In genomic region chr6:97278014-97278787, GRCm38 (mm10) we compare ENCODE assay signal across 8 mouse cellular contexts. TPM values are rescaled to one million over a fixed set of nuclear protein-coding genes. Genes with fewer than 3 reads are reported as not detected.
DNase-seq lines count a peak whose midpoint lies in the region; ATAC-seq and TF ChIP-seq lines count a peak whose summit lies in the region.

No protein-coding gene starts in this region.

- peak overlapping the region; percentile 20; the same call in 1 of the 2 replicates for H3K9ac ChIP-seq in forebrain, embryonic 11.5 days (ENCODE audit: low read length)
- H3K9ac ChIP-seq in heart, postnatal 0 days (replicated peaks; ENCODE audit: low read depth, low read length) = peak overlapping the region; percentile 40
- H3K9ac ChIP-seq in liver, embryonic 15.5 days = no peak overlapping the region
- H3K9ac ChIP-seq in neural tube, embryonic 12.5 days = no peak overlapping the region
- H3K9ac ChIP-seq in stomach, postnatal 0 days (ENCODE audit: low read length) = no peak overlapping the region

- H3K9me3 ChIP-seq in forebrain, embryonic 11.5 days (ENCODE audit: control insufficient read depth, low read length) = no peaks in the 10 kb centered on the region
- no peaks in the 10 kb centered on the region for H3K9me3 ChIP-seq in heart, postnatal 0 days (replicated peaks; ENCODE audit: control insufficient read depth, low read length)
- H3K9me3 ChIP-seq in liver, embryonic 15.5 days (replicated peaks) = no peaks in the 10 kb centered on the region
- H3K9me3 ChIP-seq in neural tube, embryonic 12.5 days = no peaks in the 10 kb centered on the region
- H3K9me3 ChIP-seq in stomach, postnatal 0 days (ENCODE audit: control insufficient read depth, low read length) = no peaks in the 10 kb centered on the region

- H3K27ac ChIP-seq in brown adipose tissue, adult 24 weeks (replicated peaks; ENCODE audit: low read depth, low read length) = no peak overlapping the region
- H3K27ac ChIP-seq in forebrain, embryonic 11.5 days (ENCODE audit: low read depth, low read length) = no peak overlapping the region
- H3K27ac ChIP-seq in heart, postnatal 0 days (ENCODE audit: low read depth) = peak overlapping the region; percentile 41; the same call in 1 of the 2 replicates
- no peak overlapping the region for H3K27ac ChIP-seq in liver, embryonic 15.5 days (replicated peaks)
- no peak overlapping the region for H3K27ac ChIP-seq in neural tube, embryonic 12.5 days
- peak overlapping the region; percentile 42; the same call in 1 of the 2 replicates for H3K27ac ChIP-seq in stomach, postnatal 0 days (replicated peaks)

- DNase-seq in CD4-positive, CD25-positive, alpha-beta regulatory T cell, adult 2 months (ENCODE audit: low read depth, low spot score) = peak; percentile 82
- peak; percentile 83 for DNase-seq in forebrain, embryonic 11.5 days (ENCODE audit: low spot score)
- peak; percentile 89 for DNase-seq in heart, postnatal 0 days (ENCODE audit: low spot score)
- DNase-seq in kidney, postnatal 36 days = peak; percentile 88 to 89
- DNase-seq in stomach, postnatal 0 days (ENCODE audit: low spot score) = peak; percentile 84

- WGBS in forebrain, embryonic 11.5 days = 1% methylated on average over 19 of the region's 19 CpGs
- 6% methylated on average over 19 of the region's 19 CpGs for WGBS in heart, postnatal 0 days
- 3% methylated on average over 19 of the region's 19 CpGs for WGBS in liver, embryonic 15.5 days (ENCODE audit: insufficient replicate concordance)
- WGBS in neural tube, embryonic 12.5 days = 5% methylated on average over 19 of the region's 19 CpGs
- 5% methylated on average over 19 of the region's 19 CpGs for WGBS in stomach, postnatal 0 days

- H3K4me1 ChIP-seq in brown adipose tissue, adult 24 weeks (ENCODE audit: control insufficient read depth, insufficient read depth, insufficient read length, low read length) = no peaks in the 10 kb centered on the region
- H3K4me1 ChIP-seq in forebrain, embryonic 11.5 days (replicated peaks; ENCODE audit: control insufficient read depth, insufficient read depth, low read length) = peaks cover 5% of the 10 kb centered on the region; the same call in 1 of the 2 replicates
- H3K4me1 ChIP-seq in heart, postnatal 0 days (ENCODE audit: control insufficient read depth, insufficient read depth) = peaks cover 18% of the 10 kb centered on the region
- no peaks in the 10 kb centered on the region for H3K4me1 ChIP-seq in liver, embryonic 15.5 days (replicated peaks)
- H3K4me1 ChIP-seq in neural tube, embryonic 12.5 days = peaks cover 14% of the 10 kb centered on the region
- H3K4me1 ChIP-seq in stomach, postnatal 0 days (replicated peaks; ENCODE audit: control insufficient read depth, insufficient read depth) = no peaks in the 10 kb centered on the region

- H3K4me2 ChIP-seq in forebrain, embryonic 11.5 days (ENCODE audit: low read depth, low read length, severe bottlenecking) = peak overlapping the region; percentile 28; the same call in 1 of the 2 replicates
- peak overlapping the region; percentile 74 for H3K4me2 ChIP-seq in heart, postnatal 0 days (ENCODE audit: low read depth, low read length)
- peak overlapping the region; percentile 68 for H3K4me2 ChIP-seq in liver, embryonic 15.5 days
- H3K4me2 ChIP-seq in neural tube, embryonic 12.5 days (replicated peaks) = peak overlapping the region; percentile 52
- peak overlapping the region; percentile 53 for H3K4me2 ChIP-seq in stomach, postnatal 0 days (replicated peaks; ENCODE audit: low read depth)

- ATAC-seq in forebrain, embryonic 11.5 days (replicated peaks; ENCODE audit: low FRiP score) = peak; percentile 73
- peak; percentile 77 for ATAC-seq in heart, postnatal 0 days (ENCODE audit: insufficient read depth, low read depth)
- peak; percentile 44; the same call in 1 of the 2 replicates for ATAC-seq in liver, embryonic 15.5 days (ENCODE audit: insufficient read depth)
- ATAC-seq in neural tube, embryonic 12.5 days (ENCODE audit: low FRiP score, low read depth) = peak; percentile 61; the same call in 1 of the 2 replicates
- ATAC-seq in stomach, postnatal 0 days (ENCODE audit: low FRiP score, low TSS enrichment) = peak; percentile 83

- peak; percentile 84 for TF ChIP-seq CTCF in heart, postnatal 0 days (IDR thresholded peaks at IDR 0.05; ENCODE audit: low read depth)
- peak; percentile 94 for TF ChIP-seq CTCF in stomach, postnatal 0 days (IDR thresholded peaks at IDR 0.05; ENCODE audit: low read depth)

- H3K36me3 ChIP-seq in forebrain, embryonic 11.5 days (ENCODE audit: control insufficient read depth, insufficient read depth, low read length) = no peaks in the 10 kb centered on the region
- no peaks in the 10 kb centered on the region for H3K36me3 ChIP-seq in heart, postnatal 0 days (replicated peaks; ENCODE audit: control insufficient read depth, insufficient read depth, low read length)
- no peaks in the 10 kb centered on the region for H3K36me3 ChIP-seq in liver, embryonic 15.5 days (replicated peaks)
- no peaks in the 10 kb centered on the region for H3K36me3 ChIP-seq in neural tube, embryonic 12.5 days
- no peaks in the 10 kb centered on the region for H3K36me3 ChIP-seq in stomach, postnatal 0 days (ENCODE audit: control insufficient read depth, insufficient read depth, low read length)

- peak overlapping the region; percentile 35 for H3K4me3 ChIP-seq in brown adipose tissue, adult 24 weeks (ENCODE audit: insufficient read depth, low read depth, low read length)
- no peak overlapping the region for H3K4me3 ChIP-seq in forebrain, embryonic 11.5 days (ENCODE audit: low read depth, low read length)
- peak overlapping the region; percentile 43 for H3K4me3 ChIP-seq in heart, postnatal 0 days (ENCODE audit: low read depth, low read length)
- peak overlapping the region; percentile 28 for H3K4me3 ChIP-seq in liver, embryonic 15.5 days (replicated peaks)
- H3K4me3 ChIP-seq in neural tube, embryonic 12.5 days = no peak overlapping the region
- peak overlapping the region; percentile 21 for H3K4me3 ChIP-seq in stomach, postnatal 0 days (ENCODE audit: low read depth, low read length)

- TF ChIP-seq EP300 in heart, postnatal 0 days (IDR thresholded peaks at IDR 0.05; ENCODE audit: low read depth) = no peak; the same call in 1 of the 2 replicates
- no peak for TF ChIP-seq EP300 in stomach, postnatal 0 days (optimal IDR thresholded peaks at IDR 0.05)

- no peaks in the 10 kb centered on the region for H3K27me3 ChIP-seq in forebrain, embryonic 11.5 days (ENCODE audit: control insufficient read depth, insufficient read depth, low read length)
- no peaks in the 10 kb centered on the region for H3K27me3 ChIP-seq in heart, postnatal 0 days (ENCODE audit: control insufficient read depth, insufficient read depth, low read length)
- H3K27me3 ChIP-seq in liver, embryonic 15.5 days = no peaks in the 10 kb centered on the region
- no peaks in the 10 kb centered on the region; the same call in 1 of the 2 replicates for H3K27me3 ChIP-seq in neural tube, embryonic 12.5 days (replicated peaks)
- no peaks in the 10 kb centered on the region for H3K27me3 ChIP-seq in stomach, postnatal 0 days (ENCODE audit: control insufficient read depth, insufficient read depth, low read length)

RNA-seq across cellular contexts. Expression of gene Lmod3, which starts 25.6 kb away (rescaled TPM):
- 1.9 and 4.4 TPM in 2 replicates for polyA plus RNA-seq in brown adipose tissue, adult 24 weeks (2012; ENCODE audit: insufficient read depth, insufficient read length, missing spikeins)
- not detected in 2 replicates for polyA plus RNA-seq in forebrain, embryonic 11.5 days (2014; fragmentation: Nextera tagmentation; extraction: Ambion mirVana)
- total RNA-seq in heart, postnatal 0 days (2014; rRNA removed; ENCODE audit: low replicate concordance) = 6.4 and 8.9 TPM in 2 replicates
- polyA plus RNA-seq in heart, postnatal 0 days (2015; fragmentation: Nextera tagmentation; extraction: Ambion mirVana) = 34.5 and 39.1 TPM in 2 replicates
- polyA plus RNA-seq in liver, embryonic 15.5 days (2015; fragmentation: Nextera tagmentation; extraction: Ambion mirVana) = 0.26 and 0.47 TPM in 2 replicates
- polyA plus RNA-seq in neural tube, embryonic 12.5 days (2016; fragmentation: Nextera tagmentation; extraction: Ambion mirVana) = 1.6 and 1.8 TPM in 2 replicates
- 0.16 and 0.27 TPM in 2 replicates for polyA plus RNA-seq in stomach, postnatal 0 days (2015; fragmentation: Nextera tagmentation; extraction: Ambion mirVana)

Comparison
In these comparisons a context has a peak if more than half of its experiments do, and no peak if none do; other contexts are left out.
1. H3K27ac ChIP-seq: peak in heart, postnatal 0 days (single experiment) and stomach, postnatal 0 days (single experiment); none in brown adipose tissue, adult 24 weeks (single experiment), forebrain, embryonic 11.5 days (single experiment), liver, embryonic 15.5 days (single experiment) and neural tube, embryonic 12.5 days (single experiment).
2. H3K4me3 ChIP-seq: peak in brown adipose tissue, adult 24 weeks (single experiment), heart, postnatal 0 days (single experiment), liver, embryonic 15.5 days (single experiment) and stomach, postnatal 0 days (single experiment); none in forebrain, embryonic 11.5 days (single experiment) and neural tube, embryonic 12.5 days (single experiment).
3. H3K9ac ChIP-seq: peak in forebrain, embryonic 11.5 days (single experiment) and heart, postnatal 0 days (single experiment); none in liver, embryonic 15.5 days (single experiment), neural tube, embryonic 12.5 days (single experiment) and stomach, postnatal 0 days (single experiment).
4. Peak in every context shown above with its lines, with median percentiles within 50 percentile points of each other: DNase-seq, ATAC-seq and H3K4me2 ChIP-seq.